Mouse (Mus musculus): ENCODE measurements around the gene Kcnn4.

DNA sequence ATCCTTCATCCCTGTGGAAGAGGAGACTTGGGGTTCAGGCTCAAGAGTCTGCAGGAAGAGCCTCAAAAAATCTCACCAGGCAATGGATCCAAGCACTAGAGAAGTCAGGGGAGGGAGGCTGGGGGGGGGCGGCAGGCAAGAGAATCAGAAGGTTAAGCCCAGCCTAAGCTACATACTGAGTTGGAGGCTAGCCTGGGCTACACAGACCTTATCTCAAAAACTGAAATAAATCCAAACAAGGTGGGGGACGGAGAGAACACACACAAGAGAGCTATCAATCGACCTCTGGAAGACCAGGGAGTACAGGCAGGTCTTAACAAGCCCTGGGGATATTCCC is 1.7 kb downstream of the Kcnn4 start:
- TF ChIP-seq POLR2A (IDR thresholded peaks at IDR 0.05; ENCODE audit: borderline replicate concordance, insufficient read depth, low read length) (no peak), CTCF (IDR thresholded peaks at IDR 0.05; ENCODE audit: borderline replicate concordance, insufficient read depth, low read depth, low read length) (no peak)

All from cerebellum, adult 2 months (tissue).